Mouse (Mus musculus): ENCODE measurements at regions not wholly inside any gene's neighbourhood (a gene's known extent, or its start where the extent isn't known, plus 50 kb on each side); places are given as distances from the start of the nearest gene placed in this dataset.

DNA sequence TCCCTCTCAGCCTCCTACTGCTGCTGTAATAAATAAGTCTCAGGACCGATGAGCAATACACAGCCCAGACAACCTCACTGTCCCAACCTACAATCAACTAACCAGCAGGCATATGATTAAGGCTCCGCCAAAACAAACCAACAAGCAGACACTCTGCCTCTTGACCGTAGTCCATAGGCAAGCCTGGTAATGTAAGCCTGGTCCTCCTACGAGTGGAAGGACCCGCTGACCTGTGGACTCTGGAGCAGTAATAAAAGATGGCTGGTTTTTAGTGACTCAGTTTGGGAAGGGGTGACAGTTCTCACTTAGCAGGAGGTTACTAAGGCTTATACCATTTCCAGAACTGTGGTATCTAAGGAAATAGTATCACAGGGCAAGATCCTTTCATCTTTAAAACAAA lies 53.4 kb downstream of the Gm47996 start:
- no peak for DNase-seq (ENCODE audit: low read depth)

DNA sequence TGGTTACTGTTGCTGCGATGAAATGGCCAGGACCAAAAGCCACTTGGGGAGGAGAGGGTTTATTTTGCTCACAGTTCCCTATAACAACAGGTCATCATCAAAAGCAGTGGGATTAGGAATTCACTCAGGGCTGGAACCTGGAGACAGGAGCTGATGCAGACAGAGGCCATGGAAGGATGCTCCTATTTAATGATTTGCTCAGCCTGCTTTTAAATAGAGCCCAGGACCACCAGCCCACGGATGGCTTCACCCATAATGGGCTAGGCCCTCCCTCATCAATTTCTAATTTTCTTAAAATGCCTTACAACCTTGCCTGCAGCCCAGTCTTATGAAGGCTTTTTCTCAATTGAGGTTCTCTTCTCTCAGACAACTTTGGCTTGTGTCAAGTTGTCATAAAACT lies 53.9 kb downstream of the Gm47996 start:
- no peak for DNase-seq (ENCODE audit: low read depth)

DNA sequence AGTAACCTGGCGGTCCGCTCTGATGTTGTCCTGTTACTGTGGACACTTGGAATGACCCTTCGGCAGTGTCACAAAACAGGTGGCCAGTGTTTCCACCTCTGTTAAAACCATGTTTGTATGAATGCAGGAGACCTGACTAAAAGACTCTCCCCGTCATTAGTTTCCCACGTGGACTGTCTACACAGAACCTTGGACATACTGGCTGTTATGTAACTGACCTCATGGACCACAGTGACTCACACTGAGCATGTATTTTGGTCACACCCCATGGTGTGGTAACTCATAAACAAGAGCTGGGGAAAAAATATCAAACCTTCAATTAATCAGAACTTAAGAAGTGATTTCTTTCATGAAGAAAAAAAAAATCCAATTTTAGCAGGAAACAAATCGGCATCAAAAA lies 54.9 kb downstream of the Gm47996 start:
- peak; percentile 81 for DNase-seq (ENCODE audit: low read depth)

DNA sequence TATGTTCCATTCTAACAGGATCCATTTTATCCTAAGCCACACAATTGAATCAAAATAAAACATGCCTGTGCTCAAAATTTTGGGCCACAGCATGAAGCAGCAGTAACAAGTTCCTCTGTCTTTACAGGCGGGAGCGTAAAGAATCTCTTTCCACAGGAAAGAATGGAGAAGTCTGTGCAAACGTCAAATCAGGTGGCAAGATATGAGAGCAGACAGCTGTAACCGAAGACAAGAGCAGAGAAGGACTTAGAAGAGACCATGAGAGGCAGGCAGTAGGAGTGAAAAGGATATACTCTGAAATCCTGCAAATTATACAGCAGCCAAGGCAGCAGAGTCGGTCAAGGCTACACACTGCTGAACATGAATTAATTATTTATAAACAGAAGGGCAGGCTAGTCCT lies 55.7 kb downstream of the Gm47996 start:
- no peak for DNase-seq (ENCODE audit: low read depth)

DNA sequence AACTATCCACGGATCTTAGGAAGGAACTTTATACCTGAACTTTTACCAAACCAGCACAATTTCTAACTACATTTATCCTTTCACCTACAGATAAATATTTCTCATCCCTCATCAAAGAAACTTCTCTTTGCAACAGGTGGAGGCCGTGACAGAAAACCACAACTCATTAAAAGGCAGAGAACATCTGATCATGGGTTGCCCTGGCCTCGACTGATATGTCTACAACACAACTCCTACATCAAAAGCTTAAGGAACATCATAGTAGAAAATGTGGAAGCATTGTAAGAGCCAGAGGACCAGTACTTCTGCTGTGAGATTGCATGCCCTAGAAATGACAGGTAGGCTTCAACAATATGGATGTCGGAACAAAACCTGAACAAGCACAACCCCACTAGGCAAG lies 56.8 kb downstream of the Gm47996 start:
- DNase-seq (ENCODE audit: low read depth), result no peak

DNA sequence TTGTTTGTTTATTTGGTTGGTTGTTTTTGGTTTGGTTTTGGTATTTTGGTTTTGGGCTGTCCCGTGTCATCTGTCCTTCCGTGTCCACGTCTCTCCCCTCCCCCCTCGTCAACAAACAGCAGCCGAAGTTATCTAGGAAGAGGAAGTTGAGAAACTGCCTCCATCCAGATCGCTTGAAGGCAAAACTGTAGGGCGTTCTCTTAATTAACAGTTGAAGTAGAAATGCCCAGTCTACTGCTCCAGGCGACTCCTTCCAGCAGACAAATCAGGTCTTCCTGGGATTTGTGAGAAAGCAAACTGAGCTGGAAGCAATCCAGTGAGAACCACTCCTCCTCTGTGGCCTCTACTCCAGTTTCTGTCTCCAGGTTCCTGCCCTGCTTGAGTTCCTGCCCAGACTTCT lies 60.8 kb downstream of the Gm47996 start:
- peak; percentile 64 for DNase-seq (ENCODE audit: low read depth)

DNA sequence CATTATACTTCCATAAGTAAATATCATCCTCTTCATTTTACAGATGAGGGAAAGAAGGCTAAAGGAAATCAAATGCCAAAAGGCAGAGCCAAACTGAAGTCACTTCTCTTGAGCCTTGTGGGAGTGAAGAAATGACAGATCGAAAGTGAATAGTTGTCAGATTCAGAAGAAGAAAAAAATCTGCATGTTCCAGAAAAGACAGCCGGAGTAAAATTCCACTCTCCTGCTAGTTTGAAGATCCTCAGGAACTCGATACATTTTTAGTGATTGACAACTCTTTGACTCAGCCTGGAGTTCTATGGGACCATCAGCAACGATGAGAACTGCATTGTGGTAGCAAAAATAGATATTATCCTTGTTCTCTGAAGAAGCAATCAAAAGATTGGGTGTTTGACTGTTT lies 64.4 kb downstream of the Gm47996 start:
- DNase-seq (ENCODE audit: low read depth), result no peak

DNA sequence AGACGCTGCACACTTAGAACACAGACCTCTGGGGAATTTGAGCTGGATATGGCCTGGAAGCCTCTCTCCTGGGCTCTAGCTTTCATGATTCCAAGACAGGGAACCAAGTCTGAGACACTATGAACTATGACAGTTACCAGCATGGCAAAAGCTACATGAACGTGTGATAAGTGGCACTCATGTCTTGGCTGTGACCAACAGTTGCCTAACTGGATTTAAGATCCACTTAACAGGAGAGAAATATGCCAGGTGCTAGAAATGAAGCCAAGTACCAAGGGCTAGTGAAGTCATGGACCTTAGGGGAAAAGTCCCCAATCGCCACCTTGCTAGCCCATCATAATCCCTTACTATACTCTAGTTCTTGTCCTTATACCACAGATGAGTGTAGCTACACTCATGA lies 65.7 kb downstream of the Gm47996 start:
- no peak for DNase-seq (ENCODE audit: low read depth)

DNA sequence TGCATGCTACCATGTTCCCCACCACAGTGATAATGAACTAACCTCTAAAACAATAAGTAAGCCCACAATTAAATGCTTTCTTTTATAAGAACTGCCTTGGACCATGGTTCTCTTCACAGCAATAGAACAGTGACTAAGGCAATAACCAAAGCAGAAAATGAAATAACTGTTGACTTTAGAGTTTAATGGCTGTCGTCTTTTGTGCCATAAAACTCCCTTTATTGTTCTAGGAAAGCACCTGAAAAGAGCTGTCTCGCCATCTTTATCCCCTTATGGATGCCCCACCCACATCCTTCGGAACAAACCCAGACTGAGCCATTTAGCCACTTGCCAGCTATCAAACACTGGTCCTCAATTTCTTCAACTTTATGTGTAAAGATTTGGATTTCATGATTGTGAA lies 64.3 kb upstream of the Ivns1abp start:
- no peak for DNase-seq (ENCODE audit: low read depth)

DNA sequence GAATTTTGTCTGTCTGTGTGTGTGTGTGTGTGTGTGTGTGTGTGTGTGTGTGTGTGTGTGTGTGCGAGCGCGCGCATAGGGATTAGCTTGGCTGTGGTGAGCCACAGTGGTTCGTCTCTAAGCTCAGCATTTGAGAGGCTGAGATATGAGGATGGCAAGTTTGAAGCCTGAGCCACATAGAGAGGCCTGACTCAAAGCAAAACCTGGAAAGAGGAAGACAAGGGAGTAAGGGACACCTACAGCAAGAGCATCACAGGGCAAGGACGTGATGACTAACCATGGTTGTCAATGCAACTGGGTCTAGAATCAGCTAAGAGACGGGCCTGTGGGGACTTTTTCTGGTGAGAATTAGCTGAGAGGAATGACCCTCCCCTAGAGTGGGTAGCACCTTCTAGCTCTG lies 59.2 kb upstream of the Ivns1abp start:
- no peak for DNase-seq (ENCODE audit: low read depth)

DNA sequence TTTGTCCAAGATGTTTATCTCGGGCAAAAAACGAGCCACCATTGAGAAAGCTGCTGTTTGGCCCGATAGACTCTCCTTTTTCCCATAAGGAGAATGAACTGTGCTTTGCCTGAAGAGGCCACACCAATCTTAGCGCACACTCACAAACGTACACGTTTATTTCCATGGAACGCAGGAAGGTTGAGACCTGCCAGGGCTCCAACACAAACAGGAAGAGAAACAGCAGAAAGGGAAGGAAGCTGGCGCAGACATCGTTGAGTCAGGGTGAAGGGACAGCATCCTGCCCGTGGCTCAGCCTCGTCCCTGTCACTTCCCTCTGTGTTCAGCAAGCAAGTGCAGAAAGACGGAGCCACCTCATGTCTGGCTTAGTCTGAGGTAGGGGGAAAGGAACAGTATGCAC lies 56.8 kb upstream of the Ivns1abp start:
- peak; percentile 89 for DNase-seq (ENCODE audit: low read depth)

DNA sequence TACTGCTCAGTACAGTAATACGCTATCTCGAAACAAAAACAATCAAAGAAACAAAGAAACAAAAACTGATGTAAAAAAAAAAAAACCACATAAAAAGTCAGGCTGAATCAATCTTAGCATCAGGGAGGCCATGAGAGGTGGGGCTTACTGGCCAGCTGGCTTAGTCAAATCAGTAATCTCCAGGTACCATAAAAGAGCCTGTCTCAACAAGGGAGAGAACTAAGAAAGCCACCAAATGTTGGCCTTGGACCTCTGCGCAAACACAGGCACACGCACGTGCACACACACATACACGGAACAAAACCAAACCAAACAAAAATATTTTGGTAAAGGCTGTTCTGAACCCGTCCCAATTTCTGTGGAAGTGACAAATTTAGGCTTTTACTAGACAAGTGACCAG lies 55.2 kb upstream of the Ivns1abp start:
- DNase-seq (ENCODE audit: low read depth), result no peak

DNA sequence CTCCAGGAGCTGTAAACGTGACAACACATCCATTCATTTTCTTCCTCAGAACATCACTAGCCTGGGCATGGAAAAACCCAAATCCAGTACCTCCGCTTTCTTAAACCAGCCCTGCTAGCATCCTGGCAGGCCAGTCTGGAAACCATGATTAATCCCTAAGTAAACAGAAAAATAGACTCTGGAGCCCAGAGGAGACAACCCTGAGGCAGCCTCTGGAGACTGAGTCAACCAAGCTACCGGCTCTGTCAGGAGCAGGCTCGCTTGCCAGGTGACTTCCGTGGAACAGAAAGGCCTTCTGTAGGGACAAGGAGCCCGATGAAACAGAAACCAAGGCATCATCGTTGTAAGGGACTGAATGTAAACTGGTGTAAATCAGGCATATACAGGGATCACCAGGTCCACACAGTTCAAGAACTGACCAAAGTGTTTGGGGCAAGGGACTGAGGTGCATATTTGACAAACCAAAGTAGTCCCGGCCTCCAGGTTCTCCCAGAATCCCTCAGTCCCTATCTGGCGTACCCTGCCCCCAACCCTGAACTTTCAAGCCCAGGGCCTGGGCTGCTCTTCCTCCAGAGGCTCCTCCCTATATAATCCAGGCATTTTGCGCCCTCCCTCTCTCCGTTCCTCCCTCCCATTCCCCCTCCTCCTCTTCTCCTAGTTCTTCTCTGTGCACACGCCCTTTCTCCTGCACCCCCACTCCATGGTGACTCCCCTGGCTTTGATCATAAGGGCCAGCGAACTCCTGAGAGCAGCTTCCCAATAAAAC lies 54.6 kb upstream of the Ivns1abp start:
- DNase-seq (ENCODE audit: low read depth), result no peak

DNA sequence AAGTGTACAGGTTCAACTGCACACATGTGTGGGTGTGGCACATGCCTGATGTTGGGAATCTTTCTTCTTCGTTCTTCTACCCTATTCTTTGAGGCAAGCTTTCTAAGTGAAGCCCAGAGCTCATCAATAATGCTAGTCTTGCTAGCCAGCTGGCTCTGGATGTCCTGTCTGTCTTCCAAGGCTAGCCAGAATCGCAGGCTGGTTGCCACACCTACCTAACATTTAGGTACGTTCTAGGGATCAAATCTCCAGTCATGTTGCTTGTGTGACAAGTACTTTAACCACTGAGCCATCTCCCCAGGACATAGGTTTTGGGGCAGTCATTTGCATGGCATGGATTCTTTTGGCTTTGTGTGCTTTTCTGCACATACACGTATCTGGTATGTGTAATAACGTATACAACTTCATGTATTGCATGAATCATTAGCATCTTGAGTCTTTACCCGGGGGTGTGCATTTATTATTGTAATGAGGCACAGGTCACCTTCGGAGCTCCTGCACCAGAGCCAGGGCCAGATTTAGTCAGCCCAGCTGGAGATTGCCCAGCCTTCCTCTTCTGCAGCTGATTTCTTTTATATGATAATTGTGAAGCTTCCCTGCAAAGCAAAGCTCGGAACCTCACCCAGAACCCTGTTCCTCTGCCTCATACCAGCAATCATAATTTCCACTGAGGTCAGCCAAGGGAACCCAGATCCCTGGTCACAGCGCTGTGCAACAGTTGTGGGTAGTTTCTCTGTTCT lies 50.8 kb upstream of the Ivns1abp start:
- no peak for DNase-seq (ENCODE audit: low read depth)

Measured in 416B (cell line).